Mouse (Mus musculus) liver, adult 2 months (tissue): ENCODE data around the gene Zfp658.

Experiments
- CTCF ChIP-seq: fragments of 200-500 bp; IDR thresholded peaks from 2 replicates; pipeline ENCODE4 v1.5.1; 2011; ENCODE audit warnings: low read depth, low read length, control low read depth
- POLR2A ChIP-seq: fragments of 200-500 bp; IDR thresholded peaks from 2 replicates; pipeline ENCODE4 v1.6.1; 2011; ENCODE audit warnings: low read length, control low read depth; ENCODE audit not compliant: insufficient read depth; ENCODE audit errors: extremely low read depth

DNA sequence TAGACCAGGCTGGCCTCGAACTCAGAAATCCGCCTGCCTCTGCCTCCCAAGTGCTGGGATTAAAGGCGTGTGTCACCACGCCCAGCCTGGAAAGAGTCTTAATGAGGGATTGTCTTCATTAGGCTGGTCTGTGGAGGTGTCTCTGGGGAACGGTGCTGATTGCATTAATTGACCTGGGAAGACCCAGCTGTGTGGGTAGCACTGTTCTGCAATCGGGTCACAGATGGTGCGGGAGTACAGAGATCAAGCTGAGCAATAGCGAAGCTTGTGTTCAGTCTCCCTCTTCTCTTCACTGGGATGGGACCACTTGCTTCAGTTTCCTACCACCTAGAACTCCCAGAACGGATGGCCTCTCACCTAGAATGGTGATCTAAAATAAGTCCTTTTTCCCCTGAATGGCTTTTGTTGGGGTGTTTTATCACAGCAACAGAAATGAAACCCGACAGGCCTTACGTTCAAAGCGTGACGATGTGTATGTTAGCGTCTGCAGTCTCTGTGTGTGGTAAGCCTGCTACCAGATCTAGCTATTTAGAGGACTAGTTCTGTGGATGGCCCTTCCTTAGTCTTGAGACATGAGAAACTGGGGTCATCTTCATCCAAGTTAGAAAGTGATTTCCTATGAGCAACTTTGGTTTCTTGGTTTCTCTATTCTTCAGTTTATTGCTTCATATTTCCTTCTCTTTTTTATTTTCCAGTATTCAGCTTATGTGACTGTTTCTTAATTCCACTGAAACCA is 51.9 kb downstream of the Zfp658 start:
- TF ChIP-seq CTCF (no peak), POLR2A (no peak)
